Mouse (Mus musculus): ENCODE measurements at regions not wholly inside any gene's neighbourhood (a gene's known extent, or its start where the extent isn't known, plus 50 kb on each side); places are given as distances from the start of the nearest gene placed in this dataset.

GRCm38 (mm10) chr3:149134028-149134938 is 143.9 kb upstream of the Adgrl2 start:
- H3K4me1 ChIP-seq (ENCODE audit: insufficient read depth, low read depth, low read length) = no peaks in the 10 kb centered on the region

DNA sequence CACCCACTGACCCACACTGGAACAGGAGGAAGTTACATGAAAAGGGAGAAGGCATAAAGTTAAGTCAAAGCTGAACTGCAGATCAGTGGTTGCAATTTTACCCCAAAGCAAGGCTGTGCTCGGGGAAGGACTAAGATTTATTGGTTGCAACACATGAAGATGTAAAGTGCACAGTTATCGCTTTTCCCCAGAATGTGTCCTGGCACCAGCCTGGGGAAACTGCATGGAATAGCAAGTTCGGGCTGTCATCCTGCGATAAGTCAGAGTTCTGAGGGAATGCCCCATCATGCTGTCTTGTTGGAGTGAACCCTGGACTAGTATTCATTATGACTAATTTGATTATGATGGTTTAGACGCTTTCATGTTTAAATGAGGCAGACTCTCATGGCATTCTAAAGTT is 128.5 kb upstream of the Adgrl2 start:
- DNase-seq (ENCODE audit: low spot score) (no peak), ATAC-seq (ENCODE audit: extremely low read depth, insufficient number of reproducible peaks, low FRiP score, poor library complexity, severe bottlenecking) (no peak)
- peaks cover 28% of the 10 kb centered on the region for H3K9me3 ChIP-seq (replicated peaks)
- TF ChIP-seq GATA2 (IDR thresholded peaks at IDR 0.05; ENCODE audit: borderline replicate concordance, low read depth, low read length) = no peak
- TF ChIP-seq POLR2AphosphoS5 (IDR thresholded peaks at IDR 0.05; ENCODE audit: insufficient replicate concordance, low read depth, low read length) = no peak
- no peak for TF ChIP-seq CTCF (IDR thresholded peaks at IDR 0.05; ENCODE audit: low read depth, low read length)
- TF ChIP-seq GATA1 (IDR thresholded peaks at IDR 0.05; ENCODE audit: borderline replicate concordance, low read length) = no peak
- TF ChIP-seq TAL1 (conservative IDR thresholded peaks at IDR 0.05; ENCODE audit: low read depth, low read length) = no peak
- no peaks in the 10 kb centered on the region for H3K4me1 ChIP-seq (ENCODE audit: insufficient read depth, low read depth, low read length)
- no peaks in the 10 kb centered on the region for H3K27me3 ChIP-seq (ENCODE audit: insufficient read depth, low read length)
- no peaks in the 10 kb centered on the region for H3K36me3 ChIP-seq (replicated peaks)
- no peak overlapping the region for H3K4me3 ChIP-seq (ENCODE audit: low read depth, low read length)

More at GRCm38 (mm10) chr3:149134028-149134938, 143.9 kb upstream of the Adgrl2 start:
- Histone ChIP-seq H3K4me3 (ENCODE audit: low read depth, low read length) (no peak overlapping the region), H3K27me3 (ENCODE audit: insufficient read depth, low read length) (no peaks in the 10 kb centered on the region), H3K9me3 (replicated peaks) (peaks cover 21% of the 10 kb centered on the region), H3K36me3 (replicated peaks) (no peaks in the 10 kb centered on the region)
- no peak for DNase-seq (ENCODE audit: low spot score)
- TF ChIP-seq GATA2 (IDR thresholded peaks at IDR 0.05; ENCODE audit: borderline replicate concordance, low read depth, low read length) = no peak
- ATAC-seq (ENCODE audit: extremely low read depth, insufficient number of reproducible peaks, low FRiP score, poor library complexity, severe bottlenecking) = no peak

DNA sequence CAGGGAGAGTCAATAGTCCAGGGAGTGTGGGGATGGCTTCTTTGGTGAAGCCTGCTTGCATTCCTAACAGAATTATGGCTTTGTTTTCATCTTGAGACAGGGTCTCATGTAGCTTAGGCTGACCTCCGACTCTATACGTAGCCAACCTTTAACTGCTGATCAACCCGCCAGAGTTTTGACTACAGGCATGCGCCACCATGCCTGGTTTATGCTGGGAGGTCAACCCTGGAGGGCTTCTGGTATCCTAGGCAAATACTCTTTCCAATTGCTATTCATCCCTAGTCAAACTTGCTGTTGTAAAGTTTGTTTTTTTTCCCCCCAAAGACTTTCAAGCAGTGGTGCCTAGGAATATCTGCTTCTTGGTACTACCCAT is 127.3 kb upstream of the Adgrl2 start:
- Histone ChIP-seq H3K9me3 (replicated peaks) (peaks cover 34% of the 10 kb centered on the region), H3K4me3 (ENCODE audit: low read depth, low read length) (no peak overlapping the region), H3K27me3 (ENCODE audit: insufficient read depth, low read length) (no peaks in the 10 kb centered on the region), H3K36me3 (replicated peaks) (no peaks in the 10 kb centered on the region), H3K4me1 (ENCODE audit: insufficient read depth, low read depth, low read length) (no peaks in the 10 kb centered on the region)
- no peak for TF ChIP-seq CTCF (IDR thresholded peaks at IDR 0.05; ENCODE audit: low read depth, low read length)
- TF ChIP-seq GATA2 (IDR thresholded peaks at IDR 0.05; ENCODE audit: borderline replicate concordance, low read depth, low read length) = no peak
- no peak for TF ChIP-seq POLR2AphosphoS5 (IDR thresholded peaks at IDR 0.05; ENCODE audit: insufficient replicate concordance, low read depth, low read length)
- no peak for TF ChIP-seq TAL1 (conservative IDR thresholded peaks at IDR 0.05; ENCODE audit: low read depth, low read length)
- TF ChIP-seq GATA1 (IDR thresholded peaks at IDR 0.05; ENCODE audit: borderline replicate concordance, low read length) = no peak
- ATAC-seq (ENCODE audit: extremely low read depth, insufficient number of reproducible peaks, low FRiP score, poor library complexity, severe bottlenecking) (no peak), DNase-seq (ENCODE audit: low spot score) (no peak)

DNA sequence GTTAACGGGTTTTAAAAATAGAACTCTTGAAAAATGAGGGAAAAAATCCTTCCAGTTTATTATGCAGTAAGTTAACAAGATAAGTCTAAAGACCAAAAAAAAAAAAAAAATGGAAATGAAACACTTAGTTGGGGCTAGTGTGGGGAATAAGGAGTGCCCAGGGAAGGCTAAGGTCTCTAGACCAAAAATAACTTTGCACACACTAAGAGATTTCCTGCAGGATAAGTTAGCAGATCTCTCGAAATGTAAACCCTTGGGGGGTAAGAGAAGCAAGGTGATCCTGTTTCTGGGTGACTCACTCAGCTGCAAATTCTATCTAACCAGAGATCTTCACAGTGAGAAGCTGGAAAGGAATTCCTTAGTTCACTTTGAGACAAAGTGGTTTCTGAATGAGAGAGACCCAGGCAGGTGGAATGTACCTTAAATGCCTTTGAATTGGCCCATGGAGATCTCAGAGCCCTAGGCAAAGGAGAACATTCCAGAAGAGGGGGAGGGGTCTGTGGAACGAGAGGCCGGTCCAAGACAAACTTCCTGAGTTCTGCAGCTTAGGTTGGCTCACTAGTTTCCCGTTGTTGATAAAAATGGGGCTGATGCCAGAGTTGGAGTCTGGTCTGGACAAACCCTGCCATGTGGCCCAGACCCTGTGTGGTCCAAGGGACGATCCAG is 126.8 kb upstream of the Adgrl2 start:
- Histone ChIP-seq H3K27me3 (ENCODE audit: insufficient read depth, low read length) (no peaks in the 10 kb centered on the region), H3K9me3 (replicated peaks) (peaks cover 36% of the 10 kb centered on the region), H3K4me1 (ENCODE audit: insufficient read depth, low read depth, low read length) (no peaks in the 10 kb centered on the region), H3K4me3 (ENCODE audit: low read depth, low read length) (no peak overlapping the region), H3K36me3 (replicated peaks) (no peaks in the 10 kb centered on the region)
- no peak for TF ChIP-seq POLR2AphosphoS5 (IDR thresholded peaks at IDR 0.05; ENCODE audit: insufficient replicate concordance, low read depth, low read length)
- TF ChIP-seq GATA1 (IDR thresholded peaks at IDR 0.05; ENCODE audit: borderline replicate concordance, low read length) = no peak
- TF ChIP-seq CTCF (IDR thresholded peaks at IDR 0.05; ENCODE audit: low read depth, low read length) = no peak
- TF ChIP-seq TAL1 (conservative IDR thresholded peaks at IDR 0.05; ENCODE audit: low read depth, low read length) = no peak
- TF ChIP-seq GATA2 (IDR thresholded peaks at IDR 0.05; ENCODE audit: borderline replicate concordance, low read depth, low read length) = no peak
- no peak for ATAC-seq (ENCODE audit: extremely low read depth, insufficient number of reproducible peaks, low FRiP score, poor library complexity, severe bottlenecking)
- no peak for DNase-seq (ENCODE audit: low spot score)

- Histone ChIP-seq H3K4me3 (ENCODE audit: low read depth, low read length) (no peak overlapping the region), H3K27me3 (ENCODE audit: insufficient read depth, low read length) (no peaks in the 10 kb centered on the region), H3K9me3 (replicated peaks) (peaks cover 40% of the 10 kb centered on the region), H3K4me1 (ENCODE audit: insufficient read depth, low read depth, low read length) (no peaks in the 10 kb centered on the region), H3K36me3 (replicated peaks) (no peaks in the 10 kb centered on the region)
- TF ChIP-seq TAL1 (conservative IDR thresholded peaks at IDR 0.05; ENCODE audit: low read depth, low read length) = no peak
- TF ChIP-seq POLR2AphosphoS5 (IDR thresholded peaks at IDR 0.05; ENCODE audit: insufficient replicate concordance, low read depth, low read length) = no peak
- TF ChIP-seq GATA2 (IDR thresholded peaks at IDR 0.05; ENCODE audit: borderline replicate concordance, low read depth, low read length) = no peak
- TF ChIP-seq CTCF (IDR thresholded peaks at IDR 0.05; ENCODE audit: low read depth, low read length) = no peak
- TF ChIP-seq GATA1 (IDR thresholded peaks at IDR 0.05; ENCODE audit: borderline replicate concordance, low read length) = no peak
- DNase-seq (ENCODE audit: low spot score) (no peak), ATAC-seq (ENCODE audit: extremely low read depth, insufficient number of reproducible peaks, low FRiP score, poor library complexity, severe bottlenecking) (no peak)
These were observed 126.2 kb upstream of the Adgrl2 start for GRCm38 (mm10) chr3:149116604-149117003.

DNA sequence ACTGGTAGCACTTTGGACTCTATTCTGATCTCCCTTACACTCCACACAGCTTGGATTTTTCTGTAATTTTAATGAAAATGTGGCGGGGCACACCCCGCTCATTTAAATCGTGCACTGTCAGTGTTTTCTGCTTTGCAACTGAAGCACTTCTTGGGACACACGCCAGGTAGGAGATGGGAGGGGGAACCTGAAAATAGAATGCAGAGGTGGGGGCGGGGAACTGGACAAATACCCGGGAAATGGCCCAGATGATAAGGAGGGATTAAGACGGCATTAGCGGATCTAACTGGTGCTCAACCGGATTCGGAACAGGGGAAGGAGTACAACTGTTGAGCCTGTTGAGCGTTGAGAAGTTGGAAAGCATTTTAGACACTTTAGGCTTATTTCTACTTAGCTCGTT is 125.5 kb upstream of the Adgrl2 start:
- Histone ChIP-seq H3K9me3 (replicated peaks) (peaks cover 43% of the 10 kb centered on the region), H3K36me3 (replicated peaks) (no peaks in the 10 kb centered on the region), H3K4me3 (ENCODE audit: low read depth, low read length) (no peak overlapping the region), H3K27me3 (ENCODE audit: insufficient read depth, low read length) (no peaks in the 10 kb centered on the region), H3K4me1 (ENCODE audit: insufficient read depth, low read depth, low read length) (no peaks in the 10 kb centered on the region)
- DNase-seq (ENCODE audit: low spot score) (no peak), ATAC-seq (ENCODE audit: extremely low read depth, insufficient number of reproducible peaks, low FRiP score, poor library complexity, severe bottlenecking) (no peak)
- TF ChIP-seq GATA2 (IDR thresholded peaks at IDR 0.05; ENCODE audit: borderline replicate concordance, low read depth, low read length) (no peak), TAL1 (conservative IDR thresholded peaks at IDR 0.05; ENCODE audit: low read depth, low read length) (no peak), CTCF (IDR thresholded peaks at IDR 0.05; ENCODE audit: low read depth, low read length) (no peak), POLR2AphosphoS5 (IDR thresholded peaks at IDR 0.05; ENCODE audit: insufficient replicate concordance, low read depth, low read length) (no peak)
